Mouse (Mus musculus): ENCODE results near the gene Kcnk3.

- TF ChIP-seq ZNF384 (IDR thresholded peaks at IDR 0.05; ENCODE audit: low read depth, low read length) (no peak), ZC3H11A (IDR thresholded peaks at IDR 0.05; ENCODE audit: borderline replicate concordance, low read depth, low read length) (no peak), CHD2 (IDR thresholded peaks at IDR 0.05; ENCODE audit: low read depth, low read length) (no peak)
These were observed 1.6 kb downstream of the Kcnk3 start for GRCm38 (mm10) chr5:30589546-30589945.
